Comparison of ENCODE assay signal across 10 mouse cellular contexts in the genomic region with DNA sequence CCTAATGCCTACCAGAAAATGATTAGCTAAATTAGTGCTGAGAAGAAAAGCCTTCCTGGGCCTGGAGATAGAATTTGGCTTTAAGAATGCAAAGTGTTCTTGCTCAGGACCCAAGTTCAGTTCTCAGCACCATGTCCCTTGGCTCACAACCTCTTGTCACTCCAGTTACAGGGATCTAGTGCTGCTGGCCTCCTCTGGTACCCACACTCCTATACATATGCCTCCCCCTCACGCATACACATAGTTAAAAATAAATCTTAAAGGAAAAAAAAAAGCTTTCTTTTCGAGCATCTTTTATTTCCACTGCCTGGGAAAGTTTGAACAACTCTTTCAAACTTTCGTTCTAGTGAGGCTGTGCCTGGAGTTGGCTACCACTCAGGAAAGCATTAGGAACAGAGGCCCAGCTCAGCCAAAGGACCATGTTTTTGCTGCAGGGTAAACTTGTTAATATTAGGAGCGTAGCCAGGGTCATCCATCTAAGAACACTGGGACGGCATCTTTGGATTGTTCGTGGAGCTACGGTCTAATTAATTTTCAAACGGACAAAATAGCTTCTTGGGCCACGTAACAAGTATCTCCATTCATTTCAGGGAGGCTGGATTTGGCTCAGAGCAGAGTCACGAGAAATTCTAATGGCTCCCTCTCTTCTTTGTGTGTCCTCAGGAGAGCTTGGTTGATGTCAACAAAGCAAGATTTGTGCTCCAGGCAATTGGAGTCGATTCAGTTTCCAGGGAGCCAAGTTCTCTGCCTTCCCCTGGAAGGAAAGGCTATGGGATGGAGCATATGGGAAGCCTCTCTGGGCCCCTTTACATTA.
DNase-seq lines count a peak whose midpoint lies in the region; ATAC-seq and TF ChIP-seq lines count a peak whose summit lies in the region.
"Had no signal": no experiment of that assay in that cellular context is flagged by ENCODE, and none has a peak within 500 bp of the region (broad histone marks: within the 10 kb centered on the region; RNA-seq: fewer than 3 reads in every experiment).

No protein-coding gene starts in this region.

- peak; percentile 7 for DNase-seq in heart, adult 18-20 months
- DNase-seq in heart, postnatal 4 days: no peak
- DNase-seq in layer of hippocampus, adult 2 months (ENCODE audit: low spot score in 2 of 2): peak; percentile 27 to 64
- no peak for DNase-seq in B cell, adult 2 months
- DNase-seq in spleen, adult 18-20 months: no peak
- DNase-seq in spleen, postnatal 14 days (ENCODE audit: low spot score in 2 of 2): no peak

- H3K4me2 ChIP-seq in forebrain, embryonic 13.5 days: no peak overlapping the region
- no peak overlapping the region for H3K4me2 ChIP-seq in neural tube, embryonic 14.5 days (ENCODE audit: low read depth, low read length)

- TF ChIP-seq CTCF in layer of hippocampus, adult 2 months (conservative IDR thresholded peaks at IDR 0.05): no peak

- 25% methylated on average over 11 of the region's 11 CpGs for WGBS in forebrain, embryonic 13.5 days
- WGBS in neural tube, embryonic 14.5 days: 21% methylated on average over 11 of the region's 11 CpGs

- H3K36me3 ChIP-seq in forebrain, embryonic 13.5 days (ENCODE audit: poor library complexity, severe bottlenecking): no peaks in the 10 kb centered on the region
- no peaks in the 10 kb centered on the region for H3K36me3 ChIP-seq in neural tube, embryonic 14.5 days (ENCODE audit: control insufficient read depth, insufficient read depth, low read length)
- H3K36me3 ChIP-seq: G1E had no signal

- H3K27ac ChIP-seq in forebrain, embryonic 13.5 days: peak overlapping the region; percentile 21; the same call in 1 of the 2 replicates
- H3K27ac ChIP-seq in layer of hippocampus, adult 2 months: peak overlapping the region; percentile 78
- peak overlapping the region; percentile 49; the same call in 1 of the 2 replicates for H3K27ac ChIP-seq in neural tube, embryonic 14.5 days (ENCODE audit: low read depth, low read length)
- H3K27ac ChIP-seq: macrophage had no signal

- H3K9me3 ChIP-seq in forebrain, embryonic 13.5 days (replicated peaks): no peaks in the 10 kb centered on the region
- no peaks in the 10 kb centered on the region for H3K9me3 ChIP-seq in neural tube, embryonic 14.5 days (ENCODE audit: control insufficient read depth, low read length)

- no peak overlapping the region for H3K9ac ChIP-seq in forebrain, embryonic 13.5 days
- no peak overlapping the region for H3K9ac ChIP-seq in neural tube, embryonic 14.5 days (replicated peaks; ENCODE audit: low read depth, low read length)

- H3K4me3 ChIP-seq in forebrain, embryonic 13.5 days: no peak overlapping the region
- H3K4me3 ChIP-seq in layer of hippocampus, adult 2 months: no peak overlapping the region
- H3K4me3 ChIP-seq in neural tube, embryonic 14.5 days (ENCODE audit: low read depth, low read length): no peak overlapping the region

- peak; percentile 62 for ATAC-seq in forebrain, embryonic 13.5 days
- ATAC-seq in neural tube, embryonic 14.5 days (ENCODE audit: low read depth): peak; percentile 89

- H3K4me1 ChIP-seq in forebrain, embryonic 13.5 days: peaks cover 32% of the 10 kb centered on the region
- H3K4me1 ChIP-seq in neural tube, embryonic 14.5 days (ENCODE audit: control insufficient read depth, insufficient read depth, low read length): peaks cover 15% of the 10 kb centered on the region; the same call in 1 of the 2 replicates

- no peaks in the 10 kb centered on the region for H3K27me3 ChIP-seq in forebrain, embryonic 13.5 days
- H3K27me3 ChIP-seq in neural tube, embryonic 14.5 days (ENCODE audit: control insufficient read depth, insufficient read depth, low read length): peaks cover 12% of the 10 kb centered on the region; the same call in 1 of the 2 replicates

Comparison
In these comparisons a context has a peak if more than half of its experiments do, and no peak if none do; other contexts are left out.
1. DNase-seq: peak in heart, adult 18-20 months (2 of 2) and layer of hippocampus, adult 2 months (2 of 2); none in heart, postnatal 4 days (single experiment), B cell, adult 2 months (0 of 2), spleen, adult 18-20 months (0 of 2) and spleen, postnatal 14 days (0 of 2).
2. H3K27ac ChIP-seq: peak in every context shown above with its lines; median percentile 78 in layer of hippocampus, adult 2 months; 49 in neural tube, embryonic 14.5 days; 21 in forebrain, embryonic 13.5 days.